Mouse (Mus musculus) embryo, embryonic 11.5 days (tissue): ENCODE measurements around the gene Stil.
"Not testable (repeated sequence)": the region's sequence is repeated elsewhere in the genome, so short reads cannot be mapped to it uniquely, and the experiment has no call there.

Experiments
- DNase-seq: peaks from one replicate; pipeline ENCODE4 v3.0.0-alpha.2; 2012; ENCODE audit warnings: low read depth, low spot score

The Stil gene

GRCm38 (mm10) chr4:114999773-115000428 is at the start of gene Stil:
TSS of gene Stil (plus strand) at chr4:115000159.
- peak; percentile 95 for DNase-seq

- DNase-seq: no peak
Measured at GRCm38 (mm10) chr4:114953172-114953571, 46.8 kb upstream of the Stil start.

GRCm38 (mm10) chr4:114957403-114957802 is 42.6 kb upstream of the Stil start:
- DNase-seq: no peak

- DNase-seq: no peak
Measured at GRCm38 (mm10) chr4:114958231-114958630, 41.7 kb upstream of the Stil start.

- no peak for DNase-seq
Measured at GRCm38 (mm10) chr4:114958786-114959185, 41.2 kb upstream of the Stil start.

- DNase-seq: no peak
Measured at GRCm38 (mm10) chr4:114959533-114959932, 40.4 kb upstream of the Stil start.

GRCm38 (mm10) chr4:114960881-114961280 is 39.1 kb upstream of the Stil start:
- DNase-seq: not testable (repeated sequence)

GRCm38 (mm10) chr4:114970736-114971135 is 29.2 kb upstream of the Stil start:
- no peak for DNase-seq

GRCm38 (mm10) chr4:114973229-114973740 is 26.7 kb upstream of the Stil start:
- no peak for DNase-seq

- DNase-seq: no peak
Measured at GRCm38 (mm10) chr4:114982619-114983018, 17.3 kb upstream of the Stil start.

GRCm38 (mm10) chr4:114983020-114983419 is 16.9 kb upstream of the Stil start:
- no peak for DNase-seq

- DNase-seq: no peak
Measured at GRCm38 (mm10) chr4:114986211-114986590, 13.8 kb upstream of the Stil start.

- peak; percentile 67 for DNase-seq
Measured at GRCm38 (mm10) chr4:114986591-114987432, 13.1 kb upstream of the Stil start, which contains the start of gene Cmpk1. TSS of gene Cmpk1 (minus strand) at chr4:114987241.

- no peak for DNase-seq
Measured at GRCm38 (mm10) chr4:114994218-114994617, 5.7 kb upstream of the Stil start.

GRCm38 (mm10) chr4:114997051-114997450 is 2.9 kb upstream of the Stil start:
- DNase-seq: no peak

- no peak for DNase-seq
Measured at GRCm38 (mm10) chr4:114999445-114999772, 550 bp upstream of the Stil start.

GRCm38 (mm10) chr4:115000429-115000795 is 453 bp downstream of the Stil start:
- DNase-seq: no peak

GRCm38 (mm10) chr4:115014276-115014675 is 14.3 kb downstream of the Stil start:
- DNase-seq: no peak

- no peak for DNase-seq
Measured at GRCm38 (mm10) chr4:115019997-115020396, 20.0 kb downstream of the Stil start.

- DNase-seq: no peak
Measured at GRCm38 (mm10) chr4:115035043-115035442, 35.1 kb downstream of the Stil start.

GRCm38 (mm10) chr4:115038242-115038641 is 38.3 kb downstream of the Stil start:
- no peak for DNase-seq

- DNase-seq: no peak
Measured at GRCm38 (mm10) chr4:115045621-115046020, 45.7 kb downstream of the Stil start.

GRCm38 (mm10) chr4:115047750-115048149 is 47.8 kb downstream of the Stil start:
- no peak for DNase-seq
